Mouse (Mus musculus) CD4-positive helper T cell, adult 2 months (primary cell): Measurements from ENCODE around the gene Sgk1.
"Not testable (repeated sequence)": the region's sequence is repeated elsewhere in the genome, so short reads cannot be mapped to it uniquely, and the experiment has no call there.

ENCODE experiments used
- DNase-seq: peaks from one replicate; pipeline ENCODE4 v3.0.0-alpha.2; 2012; ENCODE audit warnings: low read depth, missing footprints, low spot score

Gene Sgk1

GRCm38 (mm10) chr10:21866504-21866903, 15.5 kb upstream of the Sgk1 start:
- DNase-seq = no peak

- peak; percentile 10 for DNase-seq
Measured at GRCm38 (mm10) chr10:21868221-21868620, 13.8 kb upstream of the Sgk1 start.

- no peak for DNase-seq
Measured at GRCm38 (mm10) chr10:21868623-21869022, 13.4 kb upstream of the Sgk1 start.

- no peak for DNase-seq
Measured at GRCm38 (mm10) chr10:21881837-21882183, 174 bp upstream of the Sgk1 start.

- DNase-seq = no peak
Measured at GRCm38 (mm10) chr10:21883587-21883986, 1.6 kb downstream of the Sgk1 start.

- DNase-seq = no peak
Measured at GRCm38 (mm10) chr10:21884534-21884933, 2.5 kb downstream of the Sgk1 start.

GRCm38 (mm10) chr10:21889141-21889765, 7.3 kb downstream of the Sgk1 start:
- no peak for DNase-seq

- DNase-seq = no peak
Measured at GRCm38 (mm10) chr10:21890293-21890692, 8.3 kb downstream of the Sgk1 start.

GRCm38 (mm10) chr10:21891442-21891841, 9.5 kb downstream of the Sgk1 start:
- DNase-seq = no peak

GRCm38 (mm10) chr10:21892104-21892503, 10.1 kb downstream of the Sgk1 start:
- no peak for DNase-seq

- no peak for DNase-seq
Measured at GRCm38 (mm10) chr10:21898417-21898816, 16.4 kb downstream of the Sgk1 start.

GRCm38 (mm10) chr10:21898851-21899250, 16.9 kb downstream of the Sgk1 start:
- not testable (repeated sequence) for DNase-seq

- DNase-seq = no peak
Measured at GRCm38 (mm10) chr10:21899397-21899796, 17.4 kb downstream of the Sgk1 start.

- no peak for DNase-seq
Measured at GRCm38 (mm10) chr10:21902152-21903140, 20.5 kb downstream of the Sgk1 start.

- DNase-seq = no peak
Measured at GRCm38 (mm10) chr10:21904151-21904550, 22.2 kb downstream of the Sgk1 start.

- peak; percentile 86 for DNase-seq
Measured at GRCm38 (mm10) chr10:21905616-21906015, 23.6 kb downstream of the Sgk1 start.

- DNase-seq = peak; percentile 82
Measured at GRCm38 (mm10) chr10:21906894-21907446, 25.0 kb downstream of the Sgk1 start.

GRCm38 (mm10) chr10:21907784-21908183, 25.8 kb downstream of the Sgk1 start:
- DNase-seq = peak; percentile 54

- peak; percentile 79 for DNase-seq
Measured at GRCm38 (mm10) chr10:21908686-21909085, 26.7 kb downstream of the Sgk1 start.

- DNase-seq = no peak
Measured at GRCm38 (mm10) chr10:21910334-21910733, 28.4 kb downstream of the Sgk1 start.

GRCm38 (mm10) chr10:21911303-21911947, 29.4 kb downstream of the Sgk1 start:
- DNase-seq = peak; percentile 76

GRCm38 (mm10) chr10:21914751-21915150, 32.8 kb downstream of the Sgk1 start:
- no peak for DNase-seq
